Mouse (Mus musculus): Measurements from ENCODE around the gene Atp13a2.

Atp13a2 gene

DNA sequence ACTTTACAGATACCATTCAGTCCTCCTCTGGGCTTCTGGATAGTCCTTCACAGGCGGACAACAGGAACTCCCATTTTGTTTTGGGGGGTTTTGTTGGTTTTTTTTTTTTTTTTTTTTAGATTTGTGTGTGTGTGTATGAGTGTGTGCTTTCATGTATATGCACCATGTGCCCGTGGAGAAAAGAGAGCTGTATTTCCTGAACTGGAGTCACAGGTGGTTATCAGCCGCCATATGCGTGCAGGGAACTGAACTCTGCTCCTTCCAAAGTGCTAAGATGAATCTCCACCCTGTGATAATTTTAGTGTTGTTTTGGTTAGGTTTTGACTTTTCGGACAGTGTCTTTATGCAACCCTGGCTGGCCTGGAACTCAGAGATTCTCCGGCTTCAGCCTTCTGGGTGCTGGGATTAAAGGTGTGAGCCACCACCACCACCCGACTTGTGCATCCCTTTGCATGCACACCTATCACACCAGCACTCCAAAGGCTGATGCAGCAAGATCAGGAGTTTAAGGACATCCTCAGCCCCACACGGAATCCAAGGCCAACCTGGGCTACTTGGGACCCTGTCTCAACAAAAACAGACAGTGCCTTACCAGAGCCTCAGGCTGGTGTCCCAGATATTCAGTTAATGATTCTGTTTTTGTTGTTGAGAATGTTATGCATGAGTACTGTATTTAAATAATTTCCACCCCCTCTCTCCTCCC lies 24.3 kb upstream of the Atp13a2 start:
- DNase-seq (ENCODE audit: low spot score) = no peak

DNA sequence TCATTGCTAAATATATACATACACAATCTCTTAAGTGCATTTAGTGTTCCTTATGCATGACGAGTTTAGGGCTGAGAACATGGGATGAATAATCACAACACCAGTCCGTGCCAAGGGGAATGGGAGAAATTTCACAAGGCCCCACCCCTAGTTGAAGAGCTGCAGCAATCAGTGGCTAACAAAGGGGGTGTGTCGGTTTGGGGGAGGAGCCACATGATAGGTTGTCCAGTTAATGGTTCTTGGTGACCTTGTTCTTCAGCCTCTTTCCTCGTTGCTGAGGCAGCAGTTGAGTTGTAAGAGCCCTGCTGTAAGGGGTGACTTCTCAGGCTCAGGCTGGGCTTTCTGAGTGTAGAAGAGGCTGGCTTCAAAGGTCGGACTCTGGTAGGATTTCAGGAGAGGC lies 23.7 kb upstream of the Atp13a2 start:
- peak; percentile 85 for DNase-seq (ENCODE audit: low spot score)

DNA sequence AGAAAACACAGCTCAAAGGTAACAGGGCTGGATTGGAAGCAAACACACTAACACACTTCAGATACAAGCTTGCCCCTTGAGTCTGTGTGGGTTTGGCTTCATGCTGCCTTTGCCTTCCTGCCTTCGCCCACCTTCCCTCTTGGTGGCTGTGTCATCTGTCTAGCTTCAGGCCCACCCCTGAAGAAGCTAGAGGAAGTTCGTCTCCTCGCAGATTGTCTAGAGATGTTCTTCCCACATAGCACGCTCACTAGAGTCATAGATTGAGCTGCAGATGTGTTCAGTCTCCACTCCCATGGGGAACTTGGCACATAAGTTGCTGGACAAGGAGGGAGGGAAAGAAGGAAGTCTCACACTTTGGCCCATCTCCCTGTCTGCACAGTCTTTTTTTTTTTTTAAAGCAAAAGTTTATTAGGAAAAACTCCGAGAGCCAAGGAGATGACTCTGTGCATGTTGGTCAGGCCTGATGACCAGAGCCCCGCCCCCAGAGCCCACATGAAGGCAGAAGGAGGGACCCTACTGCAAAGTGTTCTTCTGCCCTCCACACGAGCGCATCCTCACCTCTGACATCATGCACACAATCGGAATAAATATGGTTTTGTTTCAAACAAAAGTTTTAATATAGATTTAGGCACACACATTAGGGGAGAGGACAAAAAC lies 22.6 kb upstream of the Atp13a2 start:
- DNase-seq (ENCODE audit: low spot score) = peak; percentile 38

DNA sequence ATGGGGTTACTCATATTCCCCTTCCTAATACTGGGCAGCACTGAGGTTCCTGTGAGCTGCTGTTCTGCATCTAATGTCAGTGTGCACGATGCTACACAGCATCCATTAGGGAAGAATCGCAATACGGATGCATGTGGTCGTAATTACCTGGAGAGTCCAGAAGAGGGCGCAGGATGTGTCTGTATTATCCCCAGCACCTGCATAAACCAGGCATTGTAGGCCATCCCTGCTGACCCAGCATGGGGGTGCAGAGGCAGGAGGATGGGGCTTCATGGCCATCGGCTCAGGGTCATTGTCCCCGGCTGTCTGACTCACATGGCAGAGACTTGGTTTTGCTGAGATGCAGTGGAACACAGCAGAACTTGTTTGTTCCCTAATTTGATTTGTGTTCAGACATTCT lies 22.1 kb upstream of the Atp13a2 start:
- DNase-seq (ENCODE audit: low spot score) = peak; percentile 60

DNA sequence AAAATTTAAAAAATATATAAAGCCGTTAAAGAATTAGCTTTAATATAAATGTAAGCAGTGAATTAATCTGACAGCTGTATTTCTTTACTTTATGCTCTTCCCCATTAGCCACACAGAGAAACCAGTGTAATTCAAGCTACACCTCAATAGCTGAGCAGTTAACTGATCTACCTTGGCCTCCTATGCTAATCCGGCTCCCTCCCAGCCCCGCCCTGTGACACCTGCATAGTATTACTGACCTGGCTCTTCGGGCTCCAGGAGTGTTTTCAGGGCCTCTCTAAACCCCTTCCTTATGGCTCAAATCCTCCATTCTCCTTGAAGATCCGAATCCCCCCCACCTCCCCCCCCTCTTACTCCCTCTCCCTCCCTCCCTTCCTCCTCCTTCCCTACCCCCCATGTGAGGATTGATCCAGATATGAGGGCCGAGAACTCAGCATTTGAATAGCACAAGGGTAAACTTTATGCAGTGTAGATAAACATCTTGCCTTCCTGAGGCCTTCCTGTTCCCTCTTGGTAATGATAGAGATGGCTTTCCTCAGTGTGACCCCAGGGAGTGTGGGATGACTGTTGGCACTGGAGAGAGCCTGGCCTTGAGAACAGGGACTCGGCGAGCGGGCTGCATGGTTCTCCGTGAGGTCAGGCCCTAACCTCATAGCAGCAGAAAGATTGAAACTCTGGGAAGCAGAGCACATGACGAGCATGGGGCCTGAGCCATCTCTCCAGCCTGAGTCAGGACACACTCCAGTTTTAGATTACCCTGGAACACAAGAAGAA lies 19.1 kb upstream of the Atp13a2 start:
- no peak for DNase-seq (ENCODE audit: low spot score)

DNA sequence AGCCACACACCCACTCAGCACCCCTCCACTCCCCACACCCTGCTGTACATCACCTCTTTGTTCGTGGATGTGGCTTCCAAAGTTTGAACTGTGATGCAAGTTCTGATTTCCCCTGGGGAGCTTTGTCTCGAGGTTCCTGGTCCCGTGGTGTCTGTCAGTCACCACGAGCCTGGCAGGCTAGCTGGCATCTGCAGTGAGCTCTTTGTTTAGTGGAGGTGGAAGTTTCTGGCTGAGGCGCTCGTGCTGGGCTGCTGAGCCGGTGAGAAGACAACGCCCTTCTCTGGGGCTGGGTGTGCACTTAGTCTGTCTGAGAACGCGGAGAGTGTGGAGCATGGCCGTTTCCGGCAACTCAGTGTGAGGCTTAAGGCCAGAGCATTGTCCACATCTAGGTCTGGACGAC lies 15.0 kb upstream of the Atp13a2 start:
- peak; percentile 44 for DNase-seq (ENCODE audit: low spot score)

DNA sequence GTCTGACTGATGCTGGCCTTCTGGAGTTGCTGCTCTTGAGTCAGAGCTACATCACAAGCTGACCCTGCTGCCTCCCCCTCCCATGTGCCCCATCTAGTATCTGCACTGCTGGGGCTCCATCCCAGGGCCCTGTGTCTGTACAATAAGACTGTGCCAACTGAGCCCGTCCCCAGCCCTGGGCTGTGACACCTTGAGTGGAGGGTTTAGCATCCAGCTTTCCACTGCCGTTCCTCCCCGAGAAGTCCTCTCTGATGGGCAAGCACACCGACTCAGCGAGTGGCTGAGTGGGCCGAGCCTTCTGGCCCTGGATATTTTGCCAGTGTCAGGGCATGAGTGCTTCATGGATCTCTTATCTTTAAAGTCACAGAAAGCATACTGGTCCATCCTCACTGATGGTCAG lies 12.3 kb upstream of the Atp13a2 start:
- no peak for DNase-seq (ENCODE audit: low spot score)

DNA sequence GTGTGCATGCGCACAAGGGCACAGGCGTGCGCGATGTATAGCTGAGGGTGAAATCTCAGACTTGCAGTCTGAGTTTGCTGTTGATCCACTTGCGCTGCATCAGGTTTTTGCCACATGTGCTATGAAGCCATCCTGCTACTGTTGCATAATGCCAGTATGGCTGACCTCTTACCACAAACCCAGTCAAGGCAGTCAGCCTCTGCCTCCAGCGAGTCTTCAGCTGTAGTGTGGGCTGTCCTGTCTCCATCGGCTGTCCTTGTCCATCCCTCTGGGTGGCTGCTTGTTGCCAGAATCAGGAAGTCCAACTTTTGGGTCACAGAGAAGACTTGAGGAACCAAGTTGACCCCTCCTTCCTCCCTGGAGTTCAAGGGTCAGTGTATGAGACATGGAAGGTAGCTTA lies 11.3 kb upstream of the Atp13a2 start:
- DNase-seq (ENCODE audit: low spot score) = peak; percentile 43

DNA sequence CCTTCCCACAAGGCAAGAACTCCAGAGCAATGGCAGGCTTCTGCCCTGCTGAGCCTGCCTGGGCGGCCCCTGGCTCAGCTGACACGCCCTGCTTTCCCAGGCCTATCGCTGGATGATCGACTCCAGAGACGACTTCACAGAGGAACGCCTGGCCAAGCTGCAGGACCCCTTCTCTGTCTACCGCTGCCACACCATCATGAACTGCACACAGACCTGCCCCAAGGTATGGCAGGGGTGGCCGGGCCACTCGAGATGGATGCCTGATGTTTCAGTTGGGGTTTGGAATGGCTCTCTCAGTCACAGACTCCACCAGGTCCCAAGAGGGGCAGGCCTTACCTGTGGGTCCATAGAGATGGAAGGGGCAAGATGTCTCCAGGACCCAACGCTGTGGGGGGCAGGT lies 9.4 kb upstream of the Atp13a2 start:
- DNase-seq (ENCODE audit: low spot score) = no peak

DNA sequence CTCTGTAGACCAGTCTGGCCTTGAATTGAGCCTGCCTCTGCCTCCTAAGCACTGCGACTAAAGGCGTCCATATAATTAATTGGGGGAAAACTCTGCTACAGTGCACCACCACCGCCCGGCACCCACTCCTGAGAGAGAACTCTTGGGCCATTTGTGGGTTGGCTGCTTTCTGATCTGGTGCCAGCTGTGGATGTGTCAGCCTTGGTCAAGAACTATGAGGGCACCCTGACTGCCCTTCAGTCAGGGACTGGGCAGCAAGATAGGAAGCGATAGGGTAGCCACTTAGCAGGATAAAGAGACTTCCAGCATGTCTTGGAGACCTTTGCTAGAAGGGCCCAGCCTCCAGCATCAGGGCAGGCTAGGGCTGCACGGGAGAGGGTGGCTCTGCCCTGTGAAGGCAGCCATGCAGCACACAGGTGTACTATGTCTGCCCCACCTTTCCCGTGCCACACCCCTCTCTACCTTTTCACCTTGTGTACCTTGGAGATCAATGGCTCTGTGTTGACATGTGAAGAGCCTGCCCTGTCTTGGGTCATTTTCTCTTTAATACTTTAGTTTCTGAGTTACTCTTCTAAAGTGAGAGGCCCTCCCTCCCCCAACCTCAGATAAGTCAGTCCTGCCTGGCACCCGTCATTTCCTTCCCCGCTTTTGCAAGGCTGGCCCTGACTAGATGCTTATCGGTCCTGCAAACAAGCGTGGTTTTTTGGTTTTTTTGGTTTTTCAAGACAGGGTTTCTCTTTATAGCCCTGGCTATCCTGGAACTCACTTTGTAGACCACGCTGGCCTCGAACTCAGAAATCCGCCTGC lies 8.6 kb upstream of the Atp13a2 start:
- DNase-seq (ENCODE audit: low spot score) = no peak

DNA sequence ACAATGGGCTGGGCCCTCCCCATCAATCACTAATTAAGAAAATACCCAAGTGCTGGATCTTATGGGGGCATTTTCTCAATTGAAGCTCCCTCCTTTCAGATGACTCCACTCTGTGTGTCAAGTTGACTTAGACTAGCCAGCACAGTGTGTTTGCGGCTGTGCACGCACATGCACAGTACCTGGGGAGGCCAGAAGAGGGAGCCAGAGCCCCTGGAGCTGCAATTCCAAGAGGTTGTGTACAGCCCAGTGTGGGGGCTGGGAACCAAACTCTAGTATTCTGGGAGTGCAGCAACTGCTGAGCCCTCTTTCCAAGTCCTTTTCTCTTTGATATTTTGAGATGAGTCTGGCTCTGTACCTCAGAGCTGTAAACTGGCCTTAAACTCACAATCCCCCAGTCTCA lies 5.1 kb upstream of the Atp13a2 start:
- DNase-seq (ENCODE audit: low spot score) = no peak

DNA sequence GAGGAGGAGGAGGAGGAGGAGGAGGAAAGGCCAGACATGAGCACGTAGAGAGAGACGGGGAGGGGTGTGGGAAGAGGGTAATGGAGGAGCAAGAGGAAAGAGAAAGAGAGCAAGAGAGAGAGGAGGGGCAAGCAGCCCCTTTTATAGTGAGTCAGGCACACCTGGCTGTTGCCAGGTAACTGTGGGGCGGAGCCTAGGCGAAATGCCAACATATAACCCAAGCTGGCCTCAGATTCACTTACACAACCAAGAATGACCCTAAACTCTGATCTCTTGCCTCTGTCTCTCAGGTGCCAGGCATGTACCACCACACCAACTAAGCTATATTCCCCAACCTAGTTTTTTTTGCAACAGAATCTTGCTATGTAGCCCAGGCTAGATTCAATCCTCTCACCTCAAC lies 3.9 kb upstream of the Atp13a2 start:
- DNase-seq (ENCODE audit: low spot score) = no peak

DNA sequence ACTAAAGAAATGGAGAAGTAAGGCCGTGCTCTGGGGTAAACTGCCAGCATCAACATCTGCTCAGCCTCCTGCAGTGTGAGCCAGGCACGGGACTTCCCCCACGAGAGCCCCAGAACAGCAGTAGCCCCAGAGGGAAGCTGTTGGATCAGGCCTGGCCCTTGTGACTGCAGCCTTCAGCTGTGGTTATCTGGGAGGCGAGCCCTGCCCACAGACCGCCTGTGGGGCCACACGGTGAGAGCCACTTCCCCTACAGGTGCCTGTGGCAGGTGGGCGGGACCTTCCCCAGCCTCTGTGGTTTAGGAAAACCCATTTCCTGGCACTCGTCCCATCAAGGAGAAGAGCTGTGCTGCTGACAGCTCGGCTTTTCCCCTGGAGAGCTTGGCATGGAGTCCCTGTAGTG lies 3.2 kb upstream of the Atp13a2 start:
- peak; percentile 69 for DNase-seq (ENCODE audit: low spot score)

DNA sequence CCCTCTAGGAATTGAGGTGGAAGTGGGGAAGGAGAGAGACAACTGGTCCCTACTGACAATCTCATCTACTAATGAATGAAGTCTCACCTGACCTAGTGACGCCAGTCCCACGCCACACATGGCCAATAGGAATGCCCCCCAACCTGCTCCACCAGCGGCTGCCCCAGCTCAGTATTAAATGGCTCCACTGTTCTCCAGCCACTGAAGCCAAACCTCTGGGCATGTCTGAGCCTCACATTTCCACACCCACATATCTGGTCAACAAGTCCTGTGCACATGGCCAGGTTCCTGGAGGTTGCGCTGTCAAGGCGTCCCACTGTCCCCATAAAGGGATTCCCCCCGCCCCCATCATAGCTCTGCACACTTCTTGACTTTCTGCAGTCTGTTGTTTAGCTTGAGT lies 2.1 kb upstream of the Atp13a2 start:
- DNase-seq (ENCODE audit: low spot score) = no peak

DNA sequence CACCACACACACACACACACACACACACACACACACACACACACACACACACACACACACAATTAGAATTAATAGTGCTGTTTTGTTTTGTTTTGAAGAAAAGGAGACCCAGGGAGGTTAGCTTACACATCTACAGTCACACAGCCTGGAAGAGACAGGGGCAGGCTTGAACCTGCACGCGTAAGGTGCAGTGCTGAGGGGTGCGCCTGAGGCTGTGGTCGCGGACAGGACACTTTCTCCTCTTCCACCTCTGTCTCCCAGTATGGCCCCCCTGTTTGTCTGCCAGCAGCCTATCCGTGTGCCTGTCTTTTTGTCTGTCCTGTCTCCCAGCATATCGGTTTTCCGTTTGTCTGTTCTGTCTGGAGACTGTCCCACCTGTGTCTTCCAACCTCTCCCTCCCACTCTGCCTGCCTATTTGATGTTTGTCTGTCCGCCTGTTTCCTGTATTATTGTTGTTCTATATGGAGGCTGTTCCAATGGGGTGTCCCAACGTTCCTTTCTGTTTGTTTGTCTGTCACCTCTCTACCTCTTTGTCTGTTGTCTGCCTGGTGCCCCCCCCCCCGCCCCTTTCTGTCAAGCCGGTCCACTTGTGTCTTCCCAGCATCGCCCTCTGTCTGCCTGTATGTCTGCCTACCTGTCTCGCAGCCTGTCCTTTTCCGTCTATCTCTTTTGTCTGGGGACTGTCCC lies 506 bp upstream of the Atp13a2 start:
- DNase-seq (ENCODE audit: low spot score) = no peak

DNA sequence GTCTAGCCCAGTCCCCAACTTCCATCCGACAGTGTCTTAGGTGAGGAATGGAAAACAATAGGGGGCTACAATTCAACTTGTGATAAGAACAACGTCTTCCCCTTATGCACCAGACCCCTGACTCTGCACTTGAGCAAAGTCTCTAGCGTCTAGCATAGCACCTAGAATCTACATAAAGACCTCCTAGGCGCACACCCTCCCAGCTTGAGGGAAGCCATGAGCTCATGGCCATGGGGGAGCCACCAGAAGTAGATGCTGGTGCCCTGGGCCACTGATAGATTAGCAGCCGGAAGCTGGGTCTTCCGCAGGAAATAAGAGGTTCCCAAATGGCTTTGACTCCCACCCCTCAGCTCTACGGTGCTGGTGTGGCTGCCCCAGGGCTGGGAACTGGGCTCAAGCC lies 803 bp downstream of the Atp13a2 start:
- DNase-seq (ENCODE audit: low spot score) = no peak

DNA sequence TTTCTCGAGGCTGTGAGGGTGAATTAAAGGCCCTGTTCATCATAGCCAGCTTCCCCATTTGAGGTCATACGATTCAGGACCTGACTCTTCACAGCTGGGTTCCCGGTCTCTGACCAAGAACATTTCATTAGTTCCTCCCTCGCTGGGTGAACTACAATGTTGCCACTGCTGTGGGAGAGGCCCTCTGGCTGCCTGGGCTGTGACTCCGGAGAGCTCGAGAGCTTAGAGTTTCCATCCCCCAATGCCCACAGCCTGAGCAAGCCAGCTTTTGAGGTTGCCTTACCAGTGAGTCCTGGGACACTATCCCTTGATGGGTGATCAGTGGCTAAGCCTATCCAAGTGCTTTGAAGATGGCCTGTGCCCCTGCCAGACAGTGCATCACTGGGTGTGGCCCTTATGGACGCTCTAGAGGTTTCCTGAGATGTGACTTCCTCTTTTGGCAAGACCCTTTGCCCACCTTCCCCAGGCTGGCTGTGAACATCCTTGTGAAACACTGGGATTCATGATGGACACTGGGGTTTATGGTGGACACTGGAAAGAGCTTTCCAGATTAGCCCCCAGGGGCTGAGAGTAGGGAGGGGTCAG lies 2.1 kb downstream of the Atp13a2 start:
- no peak for DNase-seq (ENCODE audit: low spot score)

DNA sequence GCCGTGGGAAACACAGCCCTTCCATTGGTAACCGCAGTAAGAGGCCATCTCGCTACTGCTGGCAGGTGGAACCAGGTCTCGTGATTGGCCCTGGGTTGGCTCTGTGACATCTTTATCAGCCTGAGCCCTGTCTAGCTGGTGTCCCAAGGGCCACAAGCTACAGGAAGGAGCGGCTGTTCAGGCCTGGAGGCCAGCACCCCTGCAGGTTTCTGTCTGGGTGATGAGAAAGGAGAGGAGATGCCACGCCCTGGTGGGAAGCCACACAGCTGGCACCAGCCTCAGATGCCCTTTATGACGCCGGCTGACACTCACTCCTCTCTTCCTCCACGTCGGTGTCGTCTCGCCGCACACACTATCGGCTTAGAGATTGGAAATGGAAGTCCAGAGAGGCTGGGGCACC lies 2.8 kb downstream of the Atp13a2 start:
- DNase-seq (ENCODE audit: low spot score) = no peak

DNA sequence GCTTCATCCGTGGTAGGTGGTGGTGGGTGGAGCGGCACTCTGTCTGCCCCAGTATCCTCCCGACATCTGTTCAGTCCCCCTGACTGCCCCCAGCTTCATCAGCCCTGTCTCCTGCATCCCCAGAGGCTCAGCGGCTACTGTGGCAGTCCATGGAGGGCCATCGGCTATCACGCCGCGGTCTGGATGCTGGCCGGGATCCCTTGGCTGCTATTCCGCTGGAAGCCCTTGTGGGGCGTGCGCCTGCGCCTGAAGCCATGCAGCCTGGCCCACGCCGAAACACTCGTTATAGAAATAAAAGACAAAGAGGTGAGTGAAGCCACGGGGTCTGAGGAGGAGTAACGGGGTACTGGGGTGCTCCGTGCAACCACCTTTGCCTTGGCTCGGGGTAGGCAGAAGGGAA lies 5.5 kb downstream of the Atp13a2 start:
- no peak for DNase-seq (ENCODE audit: low spot score)

DNA sequence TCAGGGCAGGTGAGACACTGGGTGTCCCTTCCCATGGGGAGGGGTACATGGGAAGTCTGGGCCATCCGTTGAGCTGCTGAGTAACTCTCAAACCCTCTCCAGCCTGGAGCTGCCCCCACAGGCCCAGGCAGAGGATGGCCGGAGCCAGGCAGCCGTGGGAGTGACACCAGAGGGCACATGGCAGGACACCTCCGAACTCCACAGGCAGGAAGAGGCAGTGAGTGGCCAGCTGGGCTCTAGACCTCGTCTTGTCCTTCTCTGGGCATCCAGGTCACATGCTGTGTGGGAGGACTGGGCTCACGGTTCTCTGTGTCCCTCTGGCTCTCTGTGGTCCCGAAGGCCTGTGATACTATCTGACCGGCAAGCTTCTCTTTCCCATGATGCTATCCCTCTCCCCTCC lies 7.2 kb downstream of the Atp13a2 start:
- DNase-seq (ENCODE audit: low spot score) = no peak

DNA sequence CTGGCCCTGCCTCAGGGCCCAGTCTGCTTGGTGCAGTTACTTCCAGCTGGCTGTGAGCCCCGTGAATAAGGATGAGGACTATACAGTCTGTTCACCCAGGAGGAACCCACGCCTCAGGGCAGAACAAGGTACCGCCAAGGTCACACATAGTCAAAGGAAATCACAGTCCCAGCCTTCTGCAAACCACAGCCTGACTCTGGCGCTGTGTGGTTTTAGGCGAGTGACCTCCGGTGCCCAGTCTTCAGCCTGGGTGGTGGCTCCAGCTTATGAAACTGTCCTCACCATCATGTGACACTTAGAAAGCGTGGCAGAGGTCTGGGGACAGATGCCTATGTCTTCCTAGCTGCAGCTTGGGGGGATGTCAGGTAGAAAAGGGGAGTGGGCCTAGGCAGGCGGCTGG lies 9.1 kb downstream of the Atp13a2 start:
- no peak for DNase-seq (ENCODE audit: low spot score)

DNA sequence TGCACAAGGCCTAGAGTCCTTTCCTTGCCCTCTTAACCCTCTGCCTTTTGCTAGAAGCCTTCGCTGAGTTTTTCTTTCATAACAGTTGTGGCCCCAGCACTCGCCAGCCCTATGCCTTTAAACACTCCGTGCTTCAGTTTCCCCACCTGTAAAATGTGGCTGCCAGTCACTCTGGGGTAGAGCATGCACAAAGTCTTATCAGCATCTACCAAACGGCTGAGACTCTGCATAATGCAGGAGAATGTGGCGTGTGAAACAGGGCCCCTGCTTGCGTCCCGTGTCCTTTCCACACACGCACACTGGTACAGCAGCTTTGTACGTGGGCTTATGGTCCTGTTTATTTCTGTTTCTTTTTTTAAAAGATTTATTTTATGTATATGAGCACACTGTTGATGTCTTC lies 10.1 kb downstream of the Atp13a2 start:
- DNase-seq (ENCODE audit: low spot score) = no peak

All from adipocyte (in vitro differentiated cells).